Mouse (Mus musculus): ENCODE results near the gene Prpf19.

Prpf19 gene

DNA sequence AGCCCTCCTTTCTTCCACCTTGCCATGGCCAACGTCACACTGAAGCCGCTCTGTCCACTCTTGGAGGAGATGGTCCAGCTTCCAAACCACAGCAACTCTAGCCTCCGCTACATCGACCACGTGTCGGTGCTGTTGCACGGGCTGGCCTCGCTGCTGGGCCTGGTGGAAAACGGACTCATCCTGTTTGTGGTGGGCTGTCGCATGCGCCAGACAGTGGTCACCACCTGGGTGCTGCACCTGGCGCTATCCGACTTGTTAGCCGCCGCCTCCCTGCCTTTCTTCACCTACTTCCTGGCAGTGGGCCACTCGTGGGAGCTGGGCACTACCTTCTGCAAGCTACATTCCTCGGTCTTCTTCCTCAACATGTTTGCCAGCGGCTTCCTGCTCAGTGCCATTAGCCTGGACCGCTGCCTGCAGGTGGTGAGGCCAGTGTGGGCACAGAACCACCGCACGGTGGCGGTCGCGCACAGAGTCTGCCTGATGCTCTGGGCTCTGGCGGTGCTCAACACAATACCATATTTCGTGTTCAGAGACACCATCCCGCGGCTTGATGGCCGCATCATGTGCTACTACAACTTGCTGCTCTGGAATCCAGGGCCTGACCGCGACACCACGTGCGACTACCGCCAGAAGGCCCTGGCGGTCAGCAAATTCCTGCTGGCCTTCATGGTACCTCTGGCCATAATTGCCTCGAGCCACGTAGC is 45.2 kb downstream of the Prpf19 start:
- DNase-seq, result peak; percentile 83

- DNase-seq, result peak; percentile 25
Observed at GRCm38 (mm10) chr19:10940801-10941457, 45.9 kb downstream of the Prpf19 start.

GRCm38 (mm10) chr19:10943955-10944354 is 48.9 kb downstream of the Prpf19 start:
- no peak for DNase-seq

DNA sequence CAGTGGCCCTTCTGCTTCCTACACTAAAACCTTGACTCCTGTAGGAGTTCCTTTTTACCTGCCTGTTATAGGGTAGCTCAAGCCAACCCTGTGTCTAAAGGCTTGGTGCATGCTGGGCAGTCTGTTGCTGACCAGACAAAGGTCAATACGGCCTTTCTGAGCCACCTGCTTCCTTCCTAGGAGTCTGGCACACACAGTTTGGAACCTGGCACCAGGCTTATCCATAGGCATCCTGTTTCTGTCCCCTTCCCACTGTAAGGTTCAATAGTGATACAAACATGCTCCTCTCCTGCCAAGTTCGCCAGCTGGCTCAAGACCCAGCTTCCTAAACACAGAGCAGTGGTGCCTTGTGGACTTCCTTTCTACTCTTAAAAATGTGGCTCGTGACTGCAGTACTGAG is 51.5 kb downstream of the Prpf19 start:
- no peak for DNase-seq

- DNase-seq, result no peak
Observed at GRCm38 (mm10) chr19:10947219-10947618, 52.2 kb downstream of the Prpf19 start.

- DNase-seq, result no peak
Observed at GRCm38 (mm10) chr19:10948416-10948815, 53.4 kb downstream of the Prpf19 start.

DNA sequence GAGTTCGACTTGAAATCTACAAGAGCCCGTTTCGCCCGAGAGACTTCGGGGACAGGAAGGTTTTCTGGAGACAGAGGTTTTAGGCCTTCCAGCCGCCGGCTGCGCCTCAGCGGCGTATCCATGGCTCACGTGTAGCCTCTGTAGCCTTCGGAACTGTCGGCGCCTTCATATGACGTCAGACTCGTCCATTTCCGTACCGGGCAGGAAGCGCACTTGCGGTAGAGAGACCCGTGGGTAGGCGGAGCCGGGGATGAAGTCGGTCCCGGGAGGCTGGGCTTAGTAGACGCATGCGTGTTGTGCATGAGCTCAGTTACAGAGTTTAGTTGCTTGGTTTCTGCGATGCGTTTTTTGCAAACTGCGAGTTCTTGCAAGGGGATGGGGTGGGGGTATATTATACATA is 54.1 kb downstream of the Prpf19 start, which contains the start of gene Ccdc86:
TSS of gene Ccdc86 (minus strand) at position 155 of the 400 bp plus-strand sequence.
- peak; percentile 96 for DNase-seq

DNA sequence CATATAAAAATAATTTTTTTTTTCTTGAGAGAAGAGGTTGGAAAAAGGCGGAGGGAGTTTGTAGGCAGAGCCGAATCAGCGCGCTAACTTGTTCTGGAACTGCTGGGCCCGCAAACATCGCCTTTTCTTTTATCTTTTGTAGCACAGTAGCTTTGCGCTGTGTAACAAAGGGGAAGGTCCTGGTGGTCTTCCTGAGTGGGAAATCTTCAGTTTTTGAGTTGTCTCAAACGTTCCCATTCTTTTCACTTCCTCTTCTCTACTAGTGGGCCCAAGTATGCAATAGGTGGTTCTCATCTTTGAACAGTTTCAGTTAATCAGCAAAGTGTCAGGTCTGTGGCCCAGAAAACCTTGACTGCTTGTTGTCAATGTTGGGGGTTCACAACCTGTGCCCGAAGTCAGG is 54.5 kb downstream of the Prpf19 start:
- DNase-seq, result no peak

GRCm38 (mm10) chr19:10952021-10952939 is 57.2 kb downstream of the Prpf19 start:
- no peak for DNase-seq
